Comparison of ENCODE assay signal across 8 mouse cellular contexts in genomic region chr12:109452592-109452991, GRCm38 (mm10). TPM values are rescaled to one million over a fixed set of nuclear protein-coding genes. Genes with fewer than 3 reads are reported as not detected.
DNase-seq lines count a peak whose midpoint lies in the region; ATAC-seq and TF ChIP-seq lines count a peak whose summit lies in the region.

Gene Dlk1 (plus strand): TSS chr12:109452823.

- H3K36me3 ChIP-seq in heart, embryonic 15.5 days: no peaks in the 10 kb centered on the region
- H3K36me3 ChIP-seq in liver, postnatal 0 days (replicated peaks; ENCODE audit: insufficient read depth, low read length): no peaks in the 10 kb centered on the region

- H3K9me3 ChIP-seq in heart, embryonic 15.5 days (replicated peaks): no peaks in the 10 kb centered on the region
- H3K9me3 ChIP-seq in liver, postnatal 0 days (ENCODE audit: low read length): no peaks in the 10 kb centered on the region

- H3K9ac ChIP-seq in heart, embryonic 15.5 days: peak within 1 kb of the TSS; percentile 42; the same call in 1 of the 2 replicates
- no peak within 1 kb of the TSS for H3K9ac ChIP-seq in liver, postnatal 0 days (replicated peaks)

- WGBS in heart, embryonic 15.5 days: 13% methylated on average over 13 of the region's 13 CpGs
- WGBS in liver, postnatal 0 days (ENCODE audit: insufficient replicate concordance): 13% methylated on average over 13 of the region's 13 CpGs

- no peak for ATAC-seq in heart, embryonic 15.5 days (replicated peaks; ENCODE audit: insufficient number of reproducible peaks, insufficient read depth, low FRiP score, low read depth)
- ATAC-seq in liver, postnatal 0 days: no peak

- intact Hi-C loops in heart, postnatal 10 days (cut with DNase I): no loop called here

- TF ChIP-seq EP300 in liver, postnatal 0 days (IDR thresholded peaks at IDR 0.05; ENCODE audit: low read depth): no peak

- H3K4me1 ChIP-seq in heart, embryonic 15.5 days (replicated peaks): peaks cover 27% of the 10 kb centered on the region
- H3K4me1 ChIP-seq in liver, postnatal 0 days (ENCODE audit: insufficient read depth): peaks cover 22% of the 10 kb centered on the region

- H3K27me3 ChIP-seq in heart, embryonic 15.5 days: peaks cover 89% of the 10 kb centered on the region
- peaks cover 39% of the 10 kb centered on the region for H3K27me3 ChIP-seq in liver, postnatal 0 days (ENCODE audit: insufficient read depth, low read length)

- DNase-seq in heart, adult 18-20 months: no peak
- DNase-seq in adrenal gland, postnatal 14 days: no peak
- no peak for DNase-seq in heart, postnatal 10 days
- DNase-seq in liver, postnatal 0 days: no peak
- no peak for DNase-seq in MN1 (ENCODE audit: low spot score)
- DNase-seq in right cerebral cortex, postnatal 4 days: no peak
- no peak for DNase-seq in layer of hippocampus, postnatal 36 days

- H3K4me2 ChIP-seq in heart, embryonic 15.5 days: peak within 1 kb of the TSS; percentile 69
- peak within 1 kb of the TSS; percentile 63 for H3K4me2 ChIP-seq in liver, postnatal 0 days (ENCODE audit: low read depth, low read length)

- TF ChIP-seq CTCF in liver, postnatal 0 days (IDR thresholded peaks at IDR 0.05; ENCODE audit: low read depth): no peak

- peak within 1 kb of the TSS; percentile 51 for H3K4me3 ChIP-seq in heart, embryonic 15.5 days
- H3K4me3 ChIP-seq in liver, postnatal 0 days (ENCODE audit: low read depth, low read length): peak within 1 kb of the TSS; percentile 29

- H3K27ac ChIP-seq in heart, embryonic 15.5 days: 0 out of 2 replicates have a peak within 1 kb of the TSS, but pooled peaks have one; percentile 16
- H3K27ac ChIP-seq in liver, postnatal 0 days (ENCODE audit: low read depth): no peak within 1 kb of the TSS

RNA-seq across cellular contexts. Expression of gene Dlk1, which starts in this region (rescaled TPM):
- 131 and 212 TPM in 2 replicates for polyA plus RNA-seq in heart, embryonic 15.5 days (2015; fragmentation: Nextera tagmentation; extraction: Ambion mirVana)
- under 1 TPM in 1 of 2 experiments, not detected in 1; 0.90 TPM for total RNA-seq in heart, adult 18-20 months (2021)
- total RNA-seq in adrenal gland, postnatal 14 days (2021): 494 and 529 TPM in 2 replicates
- total RNA-seq in heart, postnatal 10 days (2021): 10 to 100 TPM; 17.2 to 17.7 TPM
- polyA plus RNA-seq in liver, postnatal 0 days (2015; fragmentation: Nextera tagmentation; extraction: Ambion mirVana): 50.7 and 52.1 TPM in 2 replicates
- total RNA-seq in layer of hippocampus, postnatal 36 days (2021): 1 to 10 TPM; 3.5 to 5.5 TPM

Comparison
In these comparisons a context has a peak if more than half of its experiments do, and no peak if none do; other contexts are left out.
1. RNA of gene Dlk1 (total RNA-seq): 494 to 529 TPM in adrenal gland, postnatal 14 days; 17.2 to 17.7 TPM in heart, postnatal 10 days, 3.5 to 5.5 TPM in layer of hippocampus, postnatal 36 days and 0.90 TPM in heart, adult 18-20 months; every median in the first group is over 10 times any median in the second.